Mouse (Mus musculus): ENCODE measurements at regions not wholly inside any gene's neighbourhood (a gene's known extent, or its start where the extent isn't known, plus 50 kb on each side); places are given as distances from the start of the nearest gene placed in this dataset.

GRCm38 (mm10) chr5:119044548-119044947 is 484.1 kb downstream of the Med13l start:
- TF ChIP-seq CTCF (IDR thresholded peaks at IDR 0.05) (no peak), EP300 (IDR thresholded peaks at IDR 0.05) (no peak)

Data from lung, postnatal 0 days (tissue).